Mouse (Mus musculus) mesoderm, embryonic 11.5 days (tissue): Measurements from ENCODE around the gene Tefm.

Experiments used
- DNase-seq: peaks from one replicate; pipeline ENCODE4 v3.0.0-alpha.2; 2012; ENCODE audit warnings: low read depth, low spot score

The Tefm gene

GRCm38 (mm10) chr11:80098444-80099056, 43.4 kb downstream of the Tefm start:
- DNase-seq = no peak

- no peak for DNase-seq
Measured at GRCm38 (mm10) chr11:80090555-80091164, 51.3 kb downstream of the Tefm start.

- peak; percentile 9 for DNase-seq
Measured at GRCm38 (mm10) chr11:80089817-80090214, 52.2 kb downstream of the Tefm start.

- DNase-seq = peak; percentile 90
Measured at GRCm38 (mm10) chr11:80088917-80089816, 52.8 kb downstream of the Tefm start, which contains the start of gene Atad5. Gene Atad5, plus strand, starts transcription at chr11:80089400.

GRCm38 (mm10) chr11:80086844-80087243, 55.1 kb downstream of the Tefm start:
- peak; percentile 90 for DNase-seq
